Mouse (Mus musculus) left cerebral cortex, postnatal 36 days (tissue): Measurements from ENCODE around the gene Prmt9. TPM values are rescaled to one million over a fixed set of nuclear protein-coding genes. Genes with fewer than 3 reads are reported as not detected.

Source experiments
- DNase-seq, 2 experiments: peaks; one replicate each; pipeline ENCODE4 v3.0.0; 2021 to 2022; ENCODE audit warnings: low spot score in 2 of 2, mixed read lengths in 1 of 2
- intact Hi-C: fragments of 180-260 bp; cut with DNase I; formaldehyde crosslinking; loops from one replicate; pipeline ENCODE4 v1.15.1; 2025
- total RNA-seq, 2 experiments: library from RNA; stranded (reverse); gene quantifications; 2 replicates each; pipeline ENCODE4 v1.2.3; 2021

Prmt9 gene
- total RNA-seq = 10 to 100 TPM; 19.1 to 22.3 TPM

- intact Hi-C loops = no loop called here
- peak; percentile 93 to 95 for DNase-seq
Observed at GRCm38 (mm10) chr8:77549121-77549706, at the start of gene Prmt9. Gene Prmt9 (plus strand): TSS chr8:77549397.

- intact Hi-C loops = no loop called here
- no peak for DNase-seq
Observed at GRCm38 (mm10) chr8:77500264-77500663, 48.9 kb upstream of the Prmt9 start.

- intact Hi-C loops = no loop called here
- no peak for DNase-seq
Observed at GRCm38 (mm10) chr8:77501131-77501530, 48.1 kb upstream of the Prmt9 start.

- intact Hi-C loops = no loop called here
- DNase-seq = no peak
Observed at GRCm38 (mm10) chr8:77502547-77502946, 46.6 kb upstream of the Prmt9 start.

- intact Hi-C loops = no loop called here
- no peak for DNase-seq
Observed at GRCm38 (mm10) chr8:77506539-77506938, 42.7 kb upstream of the Prmt9 start.

GRCm38 (mm10) chr8:77507510-77508035 is 41.6 kb upstream of the Prmt9 start:
- intact Hi-C loops = no loop called here
- DNase-seq = no peak

- intact Hi-C loops = no loop called here
- DNase-seq = no peak
Observed at GRCm38 (mm10) chr8:77509044-77509443, 40.2 kb upstream of the Prmt9 start.

GRCm38 (mm10) chr8:77510426-77510825 is 38.8 kb upstream of the Prmt9 start:
- intact Hi-C loops = no loop called here
- DNase-seq = no peak

- no peak for DNase-seq
- intact Hi-C loops = no loop called here
Observed at GRCm38 (mm10) chr8:77511750-77512493, 37.3 kb upstream of the Prmt9 start.

GRCm38 (mm10) chr8:77515201-77515600 is 34.0 kb upstream of the Prmt9 start:
- DNase-seq = no peak
- intact Hi-C loops = loop anchor here (5.0 kb wide), 1 partner anchor 93 kb away; no protein-coding TSS in a partner anchor

- DNase-seq = no peak
- intact Hi-C loops = loop anchor here (5.0 kb wide), 1 partner anchor 93 kb away; no protein-coding TSS in a partner anchor
Observed at GRCm38 (mm10) chr8:77515786-77516185, 33.4 kb upstream of the Prmt9 start.

GRCm38 (mm10) chr8:77516845-77517244 is 32.4 kb upstream of the Prmt9 start:
- intact Hi-C loops = loop anchor here (5.0 kb wide), 1 partner anchor 95 kb away; no protein-coding TSS in a partner anchor
- DNase-seq = no peak

GRCm38 (mm10) chr8:77517301-77518200 is 31.6 kb upstream of the Prmt9 start, which contains the start of gene Arhgap10:
Gene Arhgap10 (minus strand): TSS chr8:77517953.
- DNase-seq = peak; percentile 54 to 68
- intact Hi-C loops = loop anchor here (5.0 kb wide), 1 partner anchor 95 kb away; no protein-coding TSS in a partner anchor

GRCm38 (mm10) chr8:77518201-77519115 is 30.7 kb upstream of the Prmt9 start:
- intact Hi-C loops = loop anchor here (5.0 kb wide), 1 partner anchor 96 kb away; no protein-coding TSS in a partner anchor
- peak; percentile 56 to 63 for DNase-seq

GRCm38 (mm10) chr8:77520601-77521000 is 28.6 kb upstream of the Prmt9 start:
- DNase-seq = no peak
- intact Hi-C loops = no loop called here

- intact Hi-C loops = no loop called here
Observed at GRCm38 (mm10) chr8:77521028-77521785, 28.0 kb upstream of the Prmt9 start.

GRCm38 (mm10) chr8:77522984-77523383 is 26.2 kb upstream of the Prmt9 start:
- DNase-seq = peak in 1 of 2 experiments; percentile 29
- intact Hi-C loops = no loop called here

More at GRCm38 (mm10) chr8:77521028-77521785, 28.0 kb upstream of the Prmt9 start:
- no peak for DNase-seq
